Mouse (Mus musculus): ENCODE data around the gene Tmem131.

Tmem131 gene

DNA sequence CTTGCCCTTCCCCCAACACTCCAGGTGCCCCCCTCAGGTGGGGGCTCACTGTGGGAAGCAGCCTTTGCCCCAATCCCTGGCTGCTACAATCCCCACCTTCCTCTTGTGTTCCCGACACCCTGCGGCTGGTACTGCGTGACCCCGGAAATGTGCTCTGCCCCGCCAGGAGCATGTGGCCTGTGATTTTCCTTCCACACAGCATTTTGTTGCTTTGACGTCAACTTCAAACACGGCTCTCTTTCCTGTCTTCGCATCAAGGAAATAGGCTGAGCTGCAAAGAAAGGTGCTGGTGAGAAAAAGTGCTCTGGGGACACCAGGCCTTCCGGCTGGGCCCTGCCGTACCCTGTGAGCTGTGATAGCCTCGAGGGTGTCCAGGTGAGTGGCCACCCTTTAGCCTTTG lies 181.9 kb downstream of the Tmem131 start, which contains the start of gene Zap70:
Zap70 (plus strand) TSS at position 231 of the 400 bp plus-strand sequence.
- Histone ChIP-seq H3K4me3 (replicated peaks; ENCODE audit: low read length) (no peak within 1 kb of the TSS), H3K27me3 (ENCODE audit: insufficient read depth, low read length) (peaks cover 56% of the 10 kb centered on the region), H3K36me3 (ENCODE audit: insufficient read depth, low read length) (no peaks in the 10 kb centered on the region), H3K4me1 (replicated peaks; ENCODE audit: low read depth, low read length) (peaks cover 39% of the 10 kb centered on the region), H3K9me3 (ENCODE audit: low read length) (no peaks in the 10 kb centered on the region)
- TF ChIP-seq CTCF (conservative IDR thresholded peaks at IDR 0.05; ENCODE audit: low read length) (no peak), POU5F1 (IDR thresholded peaks at IDR 0.05; ENCODE audit: borderline replicate concordance, low read length) (no peak), NANOG (IDR thresholded peaks at IDR 0.05; ENCODE audit: borderline replicate concordance, low read length) (no peak)

DNA sequence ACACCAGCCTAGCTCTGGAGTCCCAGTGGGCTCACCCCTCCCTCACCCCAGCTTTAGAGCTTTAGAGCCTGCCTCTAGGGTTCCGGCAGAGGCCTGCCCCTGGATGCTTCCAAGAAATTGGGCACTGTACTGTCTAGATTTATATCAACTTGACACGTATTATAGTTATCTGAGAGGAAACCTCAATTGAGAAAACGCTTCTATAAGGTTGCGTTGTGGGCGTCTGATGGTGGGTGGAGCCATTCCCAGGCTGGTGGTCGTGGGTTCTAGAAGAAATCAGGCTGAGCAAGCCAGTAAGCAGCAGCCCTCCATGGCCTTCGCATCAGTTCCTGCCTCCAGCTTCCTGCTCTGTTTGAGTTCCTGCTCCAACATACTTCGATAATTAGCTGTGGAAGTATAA lies 182.4 kb downstream of the Tmem131 start:
- H3K27me3 ChIP-seq (ENCODE audit: insufficient read depth, low read length), result peaks cover 57% of the 10 kb centered on the region
- H3K4me1 ChIP-seq (replicated peaks; ENCODE audit: low read depth, low read length), result peaks cover 37% of the 10 kb centered on the region
- no peak for TF ChIP-seq POU5F1 (IDR thresholded peaks at IDR 0.05; ENCODE audit: borderline replicate concordance, low read length)
- no peak for TF ChIP-seq CTCF (conservative IDR thresholded peaks at IDR 0.05; ENCODE audit: low read length)
- no peak for TF ChIP-seq NANOG (IDR thresholded peaks at IDR 0.05; ENCODE audit: borderline replicate concordance, low read length)
- H3K36me3 ChIP-seq (ENCODE audit: insufficient read depth, low read length), result no peaks in the 10 kb centered on the region
- no peaks in the 10 kb centered on the region for H3K9me3 ChIP-seq (ENCODE audit: low read length)
- no peak overlapping the region for H3K4me3 ChIP-seq (replicated peaks; ENCODE audit: low read length)

DNA sequence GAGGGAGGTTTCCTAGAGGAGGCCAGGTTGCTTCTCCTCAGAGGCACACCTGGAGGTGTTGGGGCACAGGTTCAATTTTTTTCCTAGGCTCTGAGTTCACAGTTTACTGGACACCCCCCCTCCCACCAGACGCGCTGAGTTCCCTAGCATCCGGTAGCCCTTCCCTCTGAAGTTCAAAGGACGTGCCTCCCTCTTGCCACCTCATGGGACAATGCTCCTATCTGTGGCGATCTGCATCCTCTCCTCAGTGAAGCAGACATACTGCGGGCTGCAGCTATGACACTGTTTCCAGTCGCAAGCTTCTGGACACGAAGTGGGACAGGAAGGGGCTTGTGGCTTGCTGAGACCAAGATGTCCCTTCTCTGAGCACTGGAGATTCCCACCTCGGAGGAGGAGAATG lies 183.1 kb downstream of the Tmem131 start:
- H3K4me3 ChIP-seq (replicated peaks; ENCODE audit: low read length), result no peak overlapping the region
- H3K36me3 ChIP-seq (ENCODE audit: insufficient read depth, low read length), result no peaks in the 10 kb centered on the region
- peaks cover 37% of the 10 kb centered on the region for H3K4me1 ChIP-seq (replicated peaks; ENCODE audit: low read depth, low read length)
- no peaks in the 10 kb centered on the region for H3K9me3 ChIP-seq (ENCODE audit: low read length)
- H3K27me3 ChIP-seq (ENCODE audit: insufficient read depth, low read length), result peaks cover 51% of the 10 kb centered on the region
- TF ChIP-seq POU5F1 (IDR thresholded peaks at IDR 0.05; ENCODE audit: borderline replicate concordance, low read length) (no peak), NANOG (IDR thresholded peaks at IDR 0.05; ENCODE audit: borderline replicate concordance, low read length) (no peak), CTCF (conservative IDR thresholded peaks at IDR 0.05; ENCODE audit: low read length) (no peak)

DNA sequence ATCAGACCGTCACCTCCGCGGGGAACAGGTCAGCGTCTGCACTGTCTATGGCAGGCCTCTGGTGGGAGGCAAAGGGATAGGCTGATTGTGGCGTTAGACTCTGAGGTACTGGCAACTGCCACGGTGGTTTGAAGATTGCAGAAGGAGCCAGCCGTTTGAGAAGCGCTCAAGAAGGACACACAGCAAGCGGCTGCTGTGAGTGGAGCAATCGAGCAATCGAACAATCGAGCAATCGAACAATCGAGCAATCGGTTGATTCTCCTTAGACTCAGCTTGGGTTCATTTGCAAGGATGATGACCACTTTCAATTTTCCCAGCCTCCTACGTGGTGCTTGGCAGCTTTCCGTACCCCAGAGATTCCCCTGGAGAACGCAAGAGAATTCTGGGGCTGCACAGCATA lies 184.4 kb downstream of the Tmem131 start:
- H3K27me3 ChIP-seq (ENCODE audit: insufficient read depth, low read length), result peaks cover 49% of the 10 kb centered on the region
- no peaks in the 10 kb centered on the region for H3K36me3 ChIP-seq (ENCODE audit: insufficient read depth, low read length)
- TF ChIP-seq POU5F1 (IDR thresholded peaks at IDR 0.05; ENCODE audit: borderline replicate concordance, low read length) (no peak), NANOG (IDR thresholded peaks at IDR 0.05; ENCODE audit: borderline replicate concordance, low read length) (no peak), CTCF (conservative IDR thresholded peaks at IDR 0.05; ENCODE audit: low read length) (no peak)
- H3K4me1 ChIP-seq (replicated peaks; ENCODE audit: low read depth, low read length), result peaks cover 37% of the 10 kb centered on the region
- peak overlapping the region; percentile 68 for H3K4me3 ChIP-seq (replicated peaks; ENCODE audit: low read length)
- H3K9me3 ChIP-seq (ENCODE audit: low read length), result no peaks in the 10 kb centered on the region

DNA sequence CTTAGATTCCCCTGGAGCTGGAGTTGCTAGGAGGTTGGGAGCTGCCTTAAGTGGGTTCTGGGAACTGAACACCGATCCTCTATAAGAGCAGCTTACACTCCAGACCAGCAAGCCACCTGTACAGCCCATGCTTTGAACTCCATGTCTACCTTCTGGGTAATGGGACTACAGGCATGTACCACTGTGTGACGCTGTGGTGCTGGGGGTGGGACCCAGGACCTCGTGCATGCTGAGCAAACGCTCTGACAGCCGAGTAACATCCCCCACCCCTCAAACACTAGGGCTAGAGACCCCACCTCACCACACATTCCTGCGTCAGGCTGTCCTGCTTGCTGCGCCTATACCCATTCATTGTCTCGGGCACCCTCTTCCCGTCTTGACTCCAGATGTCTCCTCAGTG lies 184.9 kb downstream of the Tmem131 start:
- TF ChIP-seq CTCF (conservative IDR thresholded peaks at IDR 0.05; ENCODE audit: low read length), result no peak
- TF ChIP-seq POU5F1 (IDR thresholded peaks at IDR 0.05; ENCODE audit: borderline replicate concordance, low read length), result no peak
- no peak for TF ChIP-seq NANOG (IDR thresholded peaks at IDR 0.05; ENCODE audit: borderline replicate concordance, low read length)
- Histone ChIP-seq H3K27me3 (ENCODE audit: insufficient read depth, low read length) (peaks cover 46% of the 10 kb centered on the region), H3K9me3 (ENCODE audit: low read length) (no peaks in the 10 kb centered on the region), H3K4me3 (replicated peaks; ENCODE audit: low read length) (peak overlapping the region; percentile 68), H3K36me3 (ENCODE audit: insufficient read depth, low read length) (no peaks in the 10 kb centered on the region), H3K4me1 (replicated peaks; ENCODE audit: low read depth, low read length) (peaks cover 37% of the 10 kb centered on the region)

DNA sequence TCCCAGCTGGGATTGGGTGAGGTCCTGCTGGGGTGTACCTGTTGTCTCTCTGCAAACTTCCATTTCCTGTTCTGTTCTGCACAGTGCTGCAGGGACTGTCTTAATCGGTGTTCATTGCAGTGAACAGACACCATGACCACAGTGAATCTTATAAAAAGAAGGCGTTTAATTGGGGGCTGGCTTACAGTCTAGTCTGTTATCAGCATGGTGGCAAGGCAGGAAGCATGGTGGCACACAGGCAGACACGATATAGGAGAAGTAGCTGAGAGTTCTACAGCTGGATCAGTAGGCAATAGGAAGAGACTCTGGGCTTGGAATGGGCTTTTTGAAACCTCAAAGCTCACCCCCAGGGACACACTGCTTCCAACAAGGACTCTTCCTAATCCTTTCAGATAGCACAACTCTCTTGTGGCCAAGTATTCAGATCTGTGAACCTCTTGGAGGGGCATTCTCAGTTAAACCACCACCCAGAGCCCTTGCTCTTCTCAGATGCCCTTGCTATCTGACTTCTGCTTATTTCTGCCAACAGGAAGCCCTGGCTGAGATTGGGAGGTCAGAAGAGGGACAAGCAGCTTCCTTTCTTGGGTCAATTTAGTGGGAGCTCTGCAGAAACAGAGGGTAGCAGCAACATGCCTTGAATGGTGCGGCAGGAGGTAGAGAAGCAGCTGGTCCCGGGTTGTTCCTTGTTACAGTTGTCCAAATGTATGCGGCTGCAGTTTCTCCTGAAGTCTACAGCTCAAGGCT lies 189.4 kb downstream of the Tmem131 start:
- H3K4me1 ChIP-seq (replicated peaks; ENCODE audit: low read depth, low read length), result peaks cover 17% of the 10 kb centered on the region
- no peak for TF ChIP-seq CTCF (conservative IDR thresholded peaks at IDR 0.05; ENCODE audit: low read length)
- no peak for TF ChIP-seq POU5F1 (IDR thresholded peaks at IDR 0.05; ENCODE audit: borderline replicate concordance, low read length)
- TF ChIP-seq NANOG (IDR thresholded peaks at IDR 0.05; ENCODE audit: borderline replicate concordance, low read length), result no peak

DNA sequence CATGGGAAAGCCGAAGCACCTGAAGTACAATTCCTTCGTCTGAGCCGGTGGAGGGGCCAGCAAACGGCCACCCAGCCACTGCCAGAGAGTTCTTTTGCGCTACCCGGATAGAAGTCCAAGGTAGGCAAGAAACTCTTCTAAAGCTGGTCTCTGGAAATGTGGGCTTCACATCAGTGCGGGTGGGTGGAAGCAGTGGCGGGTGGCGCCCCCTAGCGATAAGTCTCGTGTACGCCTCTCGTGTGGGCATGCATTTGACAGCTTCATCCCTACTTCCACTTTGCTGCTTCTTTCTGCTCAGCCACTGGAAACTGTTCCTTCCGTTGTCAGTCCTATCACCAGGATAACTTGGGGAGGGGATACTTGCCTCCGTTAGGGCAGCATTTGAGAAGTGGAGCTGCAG lies 197.0 kb downstream of the Tmem131 start:
- H3K27me3 ChIP-seq (ENCODE audit: insufficient read depth, low read length), result peaks cover 25% of the 10 kb centered on the region
- peaks cover 23% of the 10 kb centered on the region for H3K4me1 ChIP-seq (replicated peaks; ENCODE audit: low read depth, low read length)
- H3K9me3 ChIP-seq (ENCODE audit: low read length), result no peaks in the 10 kb centered on the region
- TF ChIP-seq CTCF (conservative IDR thresholded peaks at IDR 0.05; ENCODE audit: low read length) (peak; percentile 88), POU5F1 (IDR thresholded peaks at IDR 0.05; ENCODE audit: borderline replicate concordance, low read length) (no peak)
- H3K36me3 ChIP-seq (ENCODE audit: insufficient read depth, low read length), result no peaks in the 10 kb centered on the region
- no peak overlapping the region for H3K4me3 ChIP-seq (replicated peaks; ENCODE audit: low read length)

More for the DNA sequence above, 189.4 kb downstream of the Tmem131 start:
- Histone ChIP-seq H3K9me3 (ENCODE audit: low read length) (no peaks in the 10 kb centered on the region), H3K36me3 (ENCODE audit: insufficient read depth, low read length) (no peaks in the 10 kb centered on the region), H3K4me3 (replicated peaks; ENCODE audit: low read length) (no peak overlapping the region), H3K27me3 (ENCODE audit: insufficient read depth, low read length) (peaks cover 18% of the 10 kb centered on the region)

DNA sequence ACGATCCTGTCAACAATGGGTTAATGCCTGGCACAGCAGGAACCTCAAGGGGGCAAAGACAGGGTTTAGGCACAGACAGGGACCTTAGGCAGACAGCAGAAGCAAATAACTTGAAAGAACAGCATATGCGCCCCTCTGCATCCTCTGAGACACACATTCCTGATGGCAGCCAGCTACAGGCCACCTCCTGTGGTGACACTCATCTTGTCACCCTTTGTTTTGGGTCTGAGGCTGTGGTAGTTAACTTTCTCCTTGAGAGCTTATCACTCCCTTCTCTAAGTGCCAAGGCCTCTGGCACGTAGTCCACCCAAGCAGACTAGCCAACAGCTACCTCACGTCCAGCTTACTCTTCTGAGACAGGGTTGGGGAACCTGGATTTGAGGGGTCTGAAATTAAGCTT lies 197.8 kb downstream of the Tmem131 start:
- TF ChIP-seq CTCF (conservative IDR thresholded peaks at IDR 0.05; ENCODE audit: low read length) (no peak), POU5F1 (IDR thresholded peaks at IDR 0.05; ENCODE audit: borderline replicate concordance, low read length) (no peak), NANOG (IDR thresholded peaks at IDR 0.05; ENCODE audit: borderline replicate concordance, low read length) (no peak)
- H3K9me3 ChIP-seq (ENCODE audit: low read length), result no peaks in the 10 kb centered on the region
- no peaks in the 10 kb centered on the region for H3K36me3 ChIP-seq (ENCODE audit: insufficient read depth, low read length)
- peaks cover 31% of the 10 kb centered on the region for H3K27me3 ChIP-seq (ENCODE audit: insufficient read depth, low read length)
- peaks cover 23% of the 10 kb centered on the region for H3K4me1 ChIP-seq (replicated peaks; ENCODE audit: low read depth, low read length)
- no peak overlapping the region for H3K4me3 ChIP-seq (replicated peaks; ENCODE audit: low read length)

All from E14TG2a.4 (cell line).